Mouse (Mus musculus) T-helper 2 cell (primary cell): Measurements from ENCODE around the gene Dusp5.
"Not testable (repeated sequence)": the region's sequence is repeated elsewhere in the genome, so short reads cannot be mapped to it uniquely, and the experiment has no call there.

Experiments
- in situ Hi-C: fragments of 300-600 bp; cut with MboI, MseI; formaldehyde crosslinking; loops from one replicate; pipeline ENCODE4 v1.15.1; 2025; ENCODE audit warnings: high pct_unique_total_duplicates

Gene Dusp5

GRCm38 (mm10) chr19:53528752-53529454 is at the start of gene Dusp5:
TSS of gene Dusp5 (plus strand) at chr19:53529109.
- in situ Hi-C loops = no loop called here

DNA sequence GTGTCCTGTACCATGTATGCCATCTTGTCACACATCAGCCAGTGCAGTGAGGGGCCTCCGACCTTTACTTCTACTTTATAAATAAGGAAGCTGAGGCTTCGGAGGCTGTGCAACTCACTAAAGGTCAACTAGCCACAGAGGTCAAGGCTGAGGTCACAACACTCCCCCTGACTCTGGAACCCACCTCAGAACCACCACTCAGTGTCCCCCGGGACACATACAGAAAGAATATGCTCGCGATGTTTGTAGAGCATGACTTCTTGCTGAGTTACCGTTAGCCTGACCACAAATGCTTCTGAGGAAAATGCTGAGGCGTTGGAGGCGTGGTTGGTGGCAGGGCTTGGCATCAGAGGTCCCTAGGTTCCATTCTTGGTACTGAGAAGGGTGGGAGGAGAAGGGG is 49.3 kb upstream of the Dusp5 start:
- in situ Hi-C loops = no loop called here

DNA sequence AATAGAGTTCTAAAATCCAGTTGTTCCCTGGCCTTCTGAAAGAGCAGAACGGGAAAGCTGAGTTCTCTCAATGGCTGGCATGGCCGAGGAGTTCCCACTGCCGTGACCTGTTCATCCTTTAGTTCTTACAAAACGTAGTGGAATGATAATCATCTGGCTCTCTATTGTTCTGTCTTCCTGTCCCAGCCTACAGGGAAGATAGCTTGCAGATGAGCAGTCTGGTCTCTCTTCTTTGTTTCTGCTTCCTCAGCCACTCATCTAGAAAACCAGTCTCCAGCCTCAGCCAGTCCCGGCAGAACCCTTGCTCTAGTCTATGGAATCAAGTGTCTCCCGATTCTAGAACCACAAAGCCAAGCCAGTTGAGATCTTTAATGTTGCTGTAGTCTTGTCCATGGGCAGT is 46.8 kb upstream of the Dusp5 start:
- in situ Hi-C loops = no loop called here

GRCm38 (mm10) chr19:53482527-53482926 is 46.4 kb upstream of the Dusp5 start:
- in situ Hi-C loops = no loop called here

DNA sequence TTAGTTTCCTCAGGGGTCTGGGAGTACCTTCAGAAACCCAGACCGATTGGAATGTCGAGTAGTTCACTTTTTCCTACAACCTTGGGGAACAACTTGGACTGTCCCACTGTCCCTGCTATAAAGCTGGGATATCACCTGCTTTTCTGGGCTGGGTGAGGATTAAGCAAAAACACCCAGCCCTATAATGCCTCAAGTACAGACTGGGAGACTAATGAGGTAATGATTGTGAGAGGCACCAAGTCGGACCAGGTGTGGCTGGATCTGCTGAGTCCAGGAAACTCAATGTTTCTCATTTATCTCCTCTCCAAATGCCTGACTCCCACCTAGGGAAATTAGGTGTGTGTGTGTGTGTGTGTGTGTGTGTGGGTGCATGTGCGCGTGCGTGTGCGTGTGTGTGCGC is 44.9 kb upstream of the Dusp5 start:
- in situ Hi-C loops = no loop called here

DNA sequence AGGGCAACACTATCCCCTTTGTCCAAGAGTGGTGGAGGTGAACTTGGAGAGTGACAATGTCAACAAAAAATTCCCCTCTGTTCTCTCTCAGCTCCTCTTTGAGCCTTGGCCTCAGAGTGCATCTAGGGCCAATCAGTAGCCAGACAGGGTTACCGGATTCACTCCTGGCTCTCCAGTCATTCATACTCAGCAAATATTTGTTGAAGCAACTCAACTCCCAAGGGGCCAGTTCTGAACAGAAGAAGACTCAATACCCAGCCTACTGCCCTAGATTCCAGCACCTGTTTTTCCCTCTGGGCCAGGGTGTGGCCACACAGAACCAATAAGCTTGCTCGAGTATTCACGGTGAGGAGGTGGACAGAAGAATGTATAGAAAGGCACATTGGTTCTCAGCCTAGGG is 44.0 kb upstream of the Dusp5 start:
- in situ Hi-C loops = no loop called here

DNA sequence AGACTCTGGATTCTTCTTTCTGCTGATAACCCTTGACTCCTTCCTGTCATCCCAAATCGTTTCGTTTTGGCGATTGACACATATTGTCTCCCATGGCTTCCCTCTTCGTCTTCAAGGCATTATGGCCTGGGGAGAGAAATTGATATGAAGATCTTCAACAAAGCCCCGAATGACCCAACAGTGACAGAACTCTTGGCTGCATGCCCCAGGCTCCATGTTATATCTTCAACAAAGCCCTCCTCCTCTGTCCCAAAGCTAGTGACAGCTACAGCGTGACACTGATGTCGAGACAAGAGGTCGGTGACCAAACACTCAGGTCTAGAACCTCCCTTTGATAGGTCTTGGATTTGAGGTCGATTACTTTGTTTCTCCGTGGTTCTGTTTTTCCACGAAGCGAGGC is 39.7 kb upstream of the Dusp5 start:
- in situ Hi-C loops = no loop called here

GRCm38 (mm10) chr19:53489910-53490309 is 39.0 kb upstream of the Dusp5 start:
- in situ Hi-C loops = no loop called here

GRCm38 (mm10) chr19:53490898-53491297 is 38.0 kb upstream of the Dusp5 start:
- in situ Hi-C loops = no loop called here

DNA sequence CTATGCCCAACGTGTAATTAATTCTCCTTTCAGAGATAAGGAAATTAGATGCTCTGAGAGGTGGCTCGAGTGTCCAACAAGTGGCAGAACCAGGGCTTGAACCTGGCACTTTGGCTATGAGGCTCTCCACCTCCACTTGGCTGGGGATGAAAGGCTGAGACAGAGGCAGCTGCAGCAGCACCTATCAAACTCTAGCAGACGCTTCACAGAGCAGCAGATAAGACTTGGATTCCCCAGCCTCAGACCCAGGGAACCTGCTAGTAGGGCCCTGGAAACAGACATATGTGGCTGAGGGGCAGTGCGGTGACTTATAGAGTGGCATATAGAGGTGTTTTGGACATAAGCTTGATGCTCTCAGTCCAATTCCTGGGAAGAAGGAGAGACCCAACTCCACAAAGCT is 36.4 kb upstream of the Dusp5 start:
- in situ Hi-C loops = no loop called here

- in situ Hi-C loops = no loop called here
These were observed 35.0 kb upstream of the Dusp5 start for GRCm38 (mm10) chr19:53493866-53494265.

- in situ Hi-C loops = no loop called here
These were observed 31.0 kb upstream of the Dusp5 start for GRCm38 (mm10) chr19:53497910-53498309.

- in situ Hi-C loops = no loop called here
These were observed 29.9 kb upstream of the Dusp5 start for GRCm38 (mm10) chr19:53499049-53499448.

DNA sequence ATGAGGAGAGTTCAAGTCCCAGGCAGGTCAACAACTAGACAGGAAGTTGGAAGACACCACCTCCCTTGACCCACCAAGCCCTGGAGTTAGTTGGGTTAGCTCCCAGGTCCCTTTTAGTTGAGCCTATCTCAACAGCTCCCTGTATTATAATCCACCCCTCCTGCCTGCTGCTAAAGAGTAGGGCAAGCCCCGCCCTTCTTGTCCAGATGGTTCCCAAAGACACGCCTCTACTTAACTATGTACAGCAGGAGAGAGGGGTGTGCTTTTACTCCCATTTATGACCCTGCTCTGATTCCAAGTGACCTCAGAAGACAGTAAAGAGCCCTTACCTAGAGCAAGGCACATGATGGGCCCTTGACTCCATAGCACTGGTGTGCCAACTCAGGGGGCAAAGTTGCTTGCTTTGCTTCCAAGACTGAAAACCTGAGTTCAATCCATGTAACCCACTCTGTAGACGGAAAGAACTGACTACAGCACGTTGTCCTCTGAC is 29.4 kb upstream of the Dusp5 start:
- in situ Hi-C loops = no loop called here

DNA sequence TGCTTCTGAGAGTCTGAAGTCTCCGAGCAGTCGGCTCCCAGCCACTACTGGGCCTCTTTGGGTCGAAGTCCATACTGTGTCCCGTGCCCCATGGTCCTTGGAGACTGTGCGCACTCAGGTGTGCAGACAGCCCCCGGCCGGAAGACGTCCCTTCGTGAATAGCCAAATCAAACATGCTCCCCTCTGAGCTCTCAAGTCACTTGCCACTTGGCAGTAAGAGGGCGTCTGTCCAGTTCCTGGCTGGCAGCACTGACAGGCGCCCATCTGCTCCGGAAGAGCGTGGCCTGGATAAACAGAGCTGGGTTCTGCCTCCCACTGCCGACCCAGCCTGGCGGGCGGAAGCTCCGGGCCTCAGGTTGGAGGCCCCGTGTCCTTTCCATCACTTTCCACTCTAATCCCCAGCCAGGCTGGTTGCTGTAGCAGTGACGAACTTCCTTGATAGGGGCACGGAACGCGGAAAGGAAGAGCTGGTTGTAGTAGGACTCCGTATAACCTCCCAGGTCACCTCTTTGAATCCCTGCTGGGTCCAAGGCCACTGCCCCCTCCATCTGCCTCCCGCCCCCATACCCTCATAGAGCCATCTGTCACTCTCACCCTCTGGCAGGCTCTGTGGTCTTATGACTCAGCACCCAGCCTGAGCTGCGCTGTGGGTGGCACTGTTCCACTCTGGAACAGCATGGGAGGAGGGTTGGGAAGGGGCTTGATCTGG is 28.5 kb upstream of the Dusp5 start:
- in situ Hi-C loops = no loop called here

- in situ Hi-C loops = not testable (repeated sequence)
These were observed 27.7 kb upstream of the Dusp5 start for GRCm38 (mm10) chr19:53501239-53501638.

DNA sequence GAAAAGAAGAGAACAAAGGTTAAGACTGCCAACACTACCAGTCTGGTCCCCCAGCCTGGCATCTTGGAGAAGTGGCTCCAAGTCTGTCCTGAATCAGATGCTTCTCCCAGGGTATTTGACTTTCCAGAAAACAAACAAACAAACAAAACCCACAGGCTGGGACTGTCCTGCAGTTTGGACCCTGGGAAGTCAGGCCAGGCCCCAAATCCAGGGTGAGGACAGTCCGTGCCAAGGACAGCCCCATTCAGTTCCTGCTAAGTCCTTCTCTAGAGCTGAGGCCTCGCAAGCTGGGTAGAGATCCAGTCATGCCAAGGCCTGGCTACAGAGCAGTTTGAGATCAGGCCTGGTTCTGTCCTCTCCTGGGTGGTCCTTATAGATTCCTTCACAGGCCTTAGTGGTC is 27.1 kb upstream of the Dusp5 start:
- in situ Hi-C loops = no loop called here

DNA sequence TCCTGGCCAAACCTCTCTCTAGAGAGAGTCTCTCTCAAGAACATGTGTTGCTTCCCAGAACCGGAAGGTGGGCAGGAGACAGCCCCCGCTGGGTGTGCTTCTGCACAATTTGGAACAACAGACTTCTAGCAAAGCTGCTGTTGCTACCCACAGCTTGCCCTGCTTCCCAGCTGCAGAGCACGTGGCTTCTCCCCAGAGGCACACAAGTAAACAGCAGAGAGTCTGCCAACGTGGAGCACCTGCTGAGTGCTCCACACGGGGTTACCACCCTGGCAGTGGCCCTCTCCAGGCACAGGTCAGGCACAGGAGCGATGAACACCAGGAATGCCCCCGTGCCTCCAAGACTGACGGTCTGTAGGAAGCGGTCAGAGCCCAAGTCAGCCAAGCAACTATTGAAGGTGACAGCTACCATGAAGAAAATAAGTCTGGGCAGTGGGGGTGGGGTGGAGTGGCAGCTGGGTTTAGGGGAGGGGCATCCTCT is 26.0 kb upstream of the Dusp5 start:
- in situ Hi-C loops = no loop called here

- in situ Hi-C loops = no loop called here
These were observed 24.7 kb upstream of the Dusp5 start for GRCm38 (mm10) chr19:53504181-53504580.

DNA sequence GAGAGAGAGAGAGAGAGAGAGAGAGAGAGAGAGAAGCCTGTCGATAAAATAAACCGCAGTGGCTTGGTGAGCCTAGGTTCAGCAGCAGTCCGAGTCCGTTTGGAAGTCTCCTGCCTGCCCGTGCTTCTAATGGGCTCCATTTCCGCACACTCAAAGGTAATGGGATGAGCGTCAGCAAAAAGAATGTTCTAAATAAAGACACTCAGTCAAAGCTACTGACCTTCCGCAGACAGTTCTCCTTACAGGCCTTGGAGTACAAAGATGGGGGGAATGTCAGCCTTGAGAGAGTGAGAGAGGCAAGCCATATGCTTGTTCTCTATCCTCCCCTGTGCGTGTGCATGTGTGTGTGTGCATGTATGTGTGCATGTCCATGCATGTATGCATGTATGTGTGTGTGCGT is 23.2 kb upstream of the Dusp5 start:
- in situ Hi-C loops = no loop called here

GRCm38 (mm10) chr19:53507497-53507896 is 21.4 kb upstream of the Dusp5 start:
- in situ Hi-C loops = no loop called here

DNA sequence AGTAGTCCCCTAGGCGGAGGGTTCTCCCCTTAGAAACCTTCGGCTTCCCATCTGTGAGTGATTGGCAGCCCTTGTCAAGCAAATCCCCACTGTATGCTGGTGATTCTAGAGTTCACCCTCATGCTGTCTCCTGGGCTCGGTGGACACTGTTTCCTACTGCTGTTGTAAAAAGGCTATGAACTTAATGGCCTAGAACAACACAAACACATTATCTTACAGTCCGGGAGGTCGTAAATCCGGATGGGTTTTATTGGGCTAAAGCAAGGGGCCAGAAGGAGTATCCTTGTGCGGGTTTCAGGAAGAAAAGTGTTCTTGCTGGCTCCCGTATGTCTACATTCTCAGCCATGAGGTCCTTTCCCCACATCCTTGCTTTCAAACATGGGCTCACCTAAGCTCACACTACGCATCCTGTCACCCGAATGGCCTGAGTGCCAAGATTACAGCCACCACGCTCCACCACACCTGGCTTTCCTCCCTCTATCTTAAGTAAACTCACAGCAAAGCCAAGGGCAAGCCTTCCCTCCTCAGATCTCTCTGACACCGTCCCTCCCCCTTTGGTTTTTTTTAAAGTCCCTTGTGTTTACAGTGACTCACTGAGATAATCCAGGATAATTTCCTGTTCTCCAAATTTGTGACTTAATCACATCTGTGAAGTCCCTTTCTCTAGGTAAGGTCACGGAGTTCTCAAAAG is 17.5 kb upstream of the Dusp5 start:
- in situ Hi-C loops = no loop called here
